Mouse (Mus musculus): ENCODE measurements around the gene Pepd.

- TF ChIP-seq EP300 (IDR thresholded peaks at IDR 0.05) (no peak), CTCF (IDR thresholded peaks at IDR 0.05) (no peak)
Observed at GRCm38 (mm10) chr7:35003171-35003737, 91.1 kb downstream of the Pepd start.
